Mouse (Mus musculus): ENCODE measurements at regions not wholly inside any gene's neighbourhood (a gene's known extent, or its start where the extent isn't known, plus 50 kb on each side); places are given as distances from the start of the nearest gene placed in this dataset.

DNA sequence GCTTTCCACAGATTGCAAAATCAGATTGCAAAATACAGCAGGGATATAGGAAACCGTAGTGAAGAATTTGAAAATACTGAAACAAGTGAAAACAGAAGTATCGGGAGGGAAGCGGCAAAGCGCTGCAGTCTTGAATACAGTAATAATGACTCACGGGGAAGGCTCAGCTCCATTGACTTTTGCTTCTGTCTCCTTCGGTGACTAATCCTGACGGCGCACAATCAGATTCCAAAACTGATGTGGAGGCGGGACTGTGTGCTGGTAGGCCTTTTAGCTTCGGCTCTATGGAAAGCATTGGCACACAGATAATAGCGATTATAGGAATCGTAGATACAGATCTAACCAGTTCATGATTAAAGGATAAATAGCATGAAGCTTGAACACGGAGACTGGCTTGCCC lies 2912.1 kb upstream of the Gm7489 start:
- TF ChIP-seq CTCF (IDR thresholded peaks at IDR 0.05; ENCODE audit: low read depth, low read length) (no peak), TAL1 (conservative IDR thresholded peaks at IDR 0.05; ENCODE audit: low read depth, low read length) (no peak), POLR2AphosphoS5 (IDR thresholded peaks at IDR 0.05; ENCODE audit: insufficient replicate concordance, low read depth, low read length) (no peak)
